Mouse (Mus musculus) neural tube, embryonic 12.5 days (tissue): ENCODE results near the gene Hcls1. TPM values are rescaled to one million over a fixed set of nuclear protein-coding genes. Genes with fewer than 3 reads are reported as not detected.

Experiments
- ATAC-seq: fragments of 200-750 bp; cut with Nextera tagmentation; 2 replicates; pipeline ENCODE4 v1.8.0; 2017; ENCODE audit warnings: low read depth, mild to moderate bottlenecking, moderate TSS enrichment, moderate library complexity; ENCODE audit not compliant: low FRiP score
- H3K27ac ChIP-seq: fragments of 300-500 bp; sonication (generic); 2 replicates; pipeline ENCODE4 v1.5.1; 2016
- H3K27me3 ChIP-seq: fragments of 300-500 bp; sonication (generic); replicated peaks from 2 replicates; pipeline ENCODE4 v1.6.1; 2016; ENCODE audit warnings: mild to moderate bottlenecking
- H3K36me3 ChIP-seq: fragments of 300-500 bp; sonication (generic); 2 replicates; pipeline ENCODE4 v1.6.1; 2016; ENCODE audit warnings: mild to moderate bottlenecking
- H3K4me1 ChIP-seq: fragments of 300-500 bp; sonication (generic); 2 replicates; pipeline ENCODE4 v1.6.1; 2016
- H3K4me2 ChIP-seq: fragments of 300-500 bp; sonication (generic); replicated peaks from 2 replicates; pipeline ENCODE4 v1.6.1; 2016; ENCODE audit warnings: mild to moderate bottlenecking
- H3K4me3 ChIP-seq: fragments of 300-500 bp; sonication (generic); 2 replicates; pipeline ENCODE4 v1.5.1; 2016
- H3K9ac ChIP-seq: fragments of 300-500 bp; sonication (generic); 2 replicates; pipeline ENCODE4 v1.6.1; 2016; ENCODE audit warnings: mild to moderate bottlenecking
- H3K9me3 ChIP-seq: fragments of 300-500 bp; sonication (generic); 2 replicates; pipeline ENCODE4 v1.6.1; 2016; ENCODE audit warnings: mild to moderate bottlenecking
- WGBS: fragments of 180-500 bp; shearing (Covaris S2); methylation state at CpG from one replicate; pipeline ENCODE4 v1.1.7; 2016; 5-methylcytosine and 5-hydroxymethylcytosine counted together
- polyA plus RNA-seq: library from polyadenylated mRNA; unstranded; fragments of >200 nt; fragmentation: Nextera tagmentation; extraction: Ambion mirVana; gene quantifications from 2 replicates; pipeline ENCODE4 v1.2.1, GENCODE M21; 2016

The Hcls1 gene
- polyA plus RNA-seq, 1 experiment from 2014 or later = 3.2 TPM

DNA sequence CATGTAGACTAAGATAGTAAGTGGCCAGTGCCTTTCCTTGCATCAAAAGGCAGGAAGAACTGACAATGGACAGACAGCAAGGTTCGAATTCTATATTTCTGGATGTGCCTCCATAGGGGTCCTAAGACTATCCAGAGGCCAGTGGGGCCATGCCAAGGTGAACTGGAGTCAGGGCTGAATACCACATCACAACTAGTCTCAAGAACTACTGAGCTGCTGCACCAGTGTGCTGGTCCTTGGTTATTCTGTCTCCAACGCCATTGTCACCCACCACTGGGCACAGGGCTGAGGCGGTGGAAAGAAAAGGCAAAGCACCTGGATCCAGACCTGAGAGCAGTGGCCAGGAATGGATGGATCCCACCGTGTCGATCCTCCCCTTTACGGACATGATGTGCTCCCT is 2.2 kb upstream of the Hcls1 start:
- Histone ChIP-seq H3K9me3 (no peaks in the 10 kb centered on the region), H3K27ac (no peak overlapping the region), H3K36me3 (peaks cover 52% of the 10 kb centered on the region), H3K9ac (no peak overlapping the region), H3K4me1 (no peaks in the 10 kb centered on the region), H3K27me3 (no peaks in the 10 kb centered on the region), H3K4me3 (no peak overlapping the region), H3K4me2 (no peak overlapping the region)
- ATAC-seq = no peak
- WGBS = 93% methylated on average over 6 of the region's 6 CpGs

DNA sequence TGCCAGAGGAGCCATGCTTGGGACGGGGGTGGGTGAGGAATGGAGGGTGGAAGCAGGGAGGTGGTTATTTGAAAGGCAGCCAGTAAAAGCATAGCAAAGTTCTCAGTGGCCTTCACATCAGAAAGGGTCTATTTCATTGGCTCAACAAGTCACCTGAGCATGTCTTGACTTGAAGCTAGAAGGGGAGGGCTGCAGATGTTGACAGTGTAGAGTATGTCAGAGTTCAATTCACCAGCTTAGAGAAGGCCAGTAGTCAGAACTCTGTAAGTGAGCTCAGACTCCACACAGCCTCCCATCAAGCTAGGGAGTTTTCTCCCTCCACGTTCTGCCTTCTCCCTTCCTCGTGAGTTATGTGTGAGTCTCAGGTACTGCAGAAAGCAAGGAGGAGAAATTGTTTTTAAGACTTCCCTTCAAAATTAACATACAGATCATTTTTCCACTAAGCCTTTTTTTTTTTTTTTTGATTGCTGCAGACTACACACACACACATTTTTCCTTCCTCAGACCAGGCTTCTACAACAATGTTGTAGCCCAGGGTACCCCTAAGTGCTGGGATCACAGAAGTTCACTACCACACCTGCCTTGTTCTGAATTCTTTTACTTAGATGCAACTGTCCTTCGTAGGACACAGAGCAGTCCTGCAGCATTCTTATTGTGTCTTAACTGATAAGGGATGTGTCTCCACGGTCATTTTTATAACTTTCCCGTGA is 497 bp upstream of the Hcls1 start:
- Histone ChIP-seq H3K4me3 (no peak overlapping the region), H3K36me3 (peaks cover 34% of the 10 kb centered on the region), H3K27ac (no peak overlapping the region), H3K4me2 (no peak overlapping the region), H3K9ac (no peak overlapping the region), H3K27me3 (no peaks in the 10 kb centered on the region), H3K9me3 (no peaks in the 10 kb centered on the region), H3K4me1 (no peaks in the 10 kb centered on the region)
- 76% methylated on average over 6 of the region's 6 CpGs for WGBS
- ATAC-seq = no peak

DNA sequence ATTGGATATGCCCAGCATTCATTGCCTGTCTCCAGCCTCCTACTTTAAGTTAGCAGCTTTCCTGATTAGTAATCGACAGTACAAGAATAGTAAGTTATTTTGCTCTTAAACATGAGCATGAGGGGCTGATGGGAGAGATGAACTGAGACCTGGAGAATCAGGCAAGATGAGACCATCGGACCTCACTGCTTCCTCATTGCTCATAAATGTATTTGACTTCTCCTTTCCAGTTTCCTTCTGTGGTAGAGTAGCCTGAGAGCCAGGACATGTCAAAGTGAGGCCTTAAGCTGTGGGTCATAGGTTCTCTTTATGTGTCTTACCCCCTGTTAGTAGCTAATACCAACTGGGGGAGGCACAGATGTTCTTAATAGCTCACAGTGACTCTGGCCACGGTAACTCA is 1.0 kb downstream of the Hcls1 start:
- Histone ChIP-seq H3K9me3 (no peaks in the 10 kb centered on the region), H3K27me3 (no peaks in the 10 kb centered on the region)

DNA sequence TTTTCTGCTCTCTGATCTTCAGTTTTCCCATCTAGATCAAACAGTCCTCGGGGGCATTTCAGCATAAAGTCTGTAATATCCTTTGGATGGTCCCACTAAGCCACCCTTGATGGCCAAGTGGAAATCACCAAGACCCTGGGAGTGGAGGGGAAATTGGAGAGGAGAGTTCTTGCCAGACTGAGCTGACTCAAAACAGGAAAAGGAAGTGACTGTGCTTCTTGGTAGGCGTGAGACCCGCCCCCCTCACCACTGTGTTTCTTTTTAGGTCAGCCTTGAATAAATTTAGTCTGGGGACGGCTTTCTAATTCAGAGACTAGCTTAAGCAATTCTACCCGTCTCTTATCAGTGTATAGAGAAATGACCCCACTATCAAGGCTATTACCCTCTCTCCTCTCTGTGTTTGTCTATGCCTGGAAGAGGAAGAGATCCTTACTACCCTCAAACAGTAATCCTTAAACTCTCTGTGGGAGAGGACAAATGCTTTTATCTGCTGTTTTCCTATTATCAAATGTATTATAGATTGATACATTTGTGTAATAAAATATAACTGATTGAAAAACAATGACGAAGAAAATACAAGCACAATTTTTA is 6.4 kb downstream of the Hcls1 start:
- Histone ChIP-seq H3K4me3 (no peak overlapping the region), H3K4me2 (no peak overlapping the region), H3K4me1 (no peaks in the 10 kb centered on the region), H3K27ac (no peak overlapping the region), H3K27me3 (no peaks in the 10 kb centered on the region), H3K9me3 (no peaks in the 10 kb centered on the region), H3K9ac (no peak overlapping the region), H3K36me3 (no peaks in the 10 kb centered on the region)
- 81% methylated on average over 6 of the region's 6 CpGs for WGBS
- no peak for ATAC-seq

More for the DNA sequence above, 1.0 kb downstream of the Hcls1 start:
- H3K4me1 ChIP-seq = no peaks in the 10 kb centered on the region
- no peak overlapping the region for H3K27ac ChIP-seq
- H3K4me2 ChIP-seq = no peak overlapping the region
- no peak overlapping the region for H3K9ac ChIP-seq
- H3K36me3 ChIP-seq = peaks cover 23% of the 10 kb centered on the region
- 87% methylated on average over 3 of the region's 3 CpGs for WGBS
- no peak overlapping the region for H3K4me3 ChIP-seq
- no peak for ATAC-seq

DNA sequence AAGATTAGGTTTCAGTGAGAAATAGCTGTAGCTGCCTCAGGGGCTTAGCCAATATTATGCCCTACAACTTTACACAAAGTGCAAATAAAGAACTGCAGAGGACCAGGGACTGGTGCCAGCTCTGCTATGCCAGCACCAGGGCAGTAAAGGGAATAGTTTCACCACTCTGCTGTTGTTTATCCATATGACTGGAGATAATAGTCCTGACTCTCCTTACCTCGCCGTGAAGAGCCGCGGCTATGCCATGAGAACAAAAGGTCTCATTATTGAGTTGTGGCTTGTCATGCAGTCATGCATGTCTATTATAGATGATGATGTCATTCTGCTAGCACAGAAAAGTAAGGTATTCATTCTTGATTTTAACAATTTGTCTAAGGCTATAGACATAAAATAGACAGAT is 7.1 kb downstream of the Hcls1 start:
- WGBS = 76% methylated on average over 4 of the region's 4 CpGs
- no peaks in the 10 kb centered on the region for H3K27me3 ChIP-seq

DNA sequence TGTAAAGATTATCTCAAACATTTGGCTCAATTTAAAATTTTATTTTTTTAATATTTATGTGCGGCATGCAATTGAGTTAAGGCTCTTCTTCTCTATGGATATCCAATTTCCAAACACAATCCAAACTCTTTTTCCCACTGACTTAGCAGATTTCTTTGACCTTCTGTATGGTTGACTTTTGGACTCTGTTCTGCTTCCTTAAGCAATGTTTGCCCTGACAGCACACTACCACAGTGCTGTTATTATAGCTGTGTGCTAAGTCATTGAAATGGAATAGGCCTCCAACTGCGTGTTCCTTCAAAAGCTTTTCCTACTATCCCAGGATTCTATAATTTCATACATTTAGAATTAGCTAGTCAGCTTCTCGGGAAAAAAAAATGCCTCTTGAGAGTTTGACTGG is 8.8 kb downstream of the Hcls1 start:
- Histone ChIP-seq H3K4me2 (no peak overlapping the region), H3K4me3 (no peak overlapping the region), H3K27me3 (no peaks in the 10 kb centered on the region), H3K9ac (no peak overlapping the region), H3K36me3 (no peaks in the 10 kb centered on the region), H3K4me1 (no peaks in the 10 kb centered on the region), H3K27ac (no peak overlapping the region), H3K9me3 (no peaks in the 10 kb centered on the region)
- WGBS = 91% methylated on average over 3 of the region's 3 CpGs
- ATAC-seq = no peak

More for the DNA sequence above, 7.1 kb downstream of the Hcls1 start:
- no peak overlapping the region for H3K27ac ChIP-seq
- H3K36me3 ChIP-seq = no peaks in the 10 kb centered on the region
- H3K4me2 ChIP-seq = no peak overlapping the region
- H3K4me3 ChIP-seq = no peak overlapping the region
- ATAC-seq = no peak
- no peaks in the 10 kb centered on the region for H3K4me1 ChIP-seq
- no peaks in the 10 kb centered on the region for H3K9me3 ChIP-seq
- H3K9ac ChIP-seq = no peak overlapping the region

DNA sequence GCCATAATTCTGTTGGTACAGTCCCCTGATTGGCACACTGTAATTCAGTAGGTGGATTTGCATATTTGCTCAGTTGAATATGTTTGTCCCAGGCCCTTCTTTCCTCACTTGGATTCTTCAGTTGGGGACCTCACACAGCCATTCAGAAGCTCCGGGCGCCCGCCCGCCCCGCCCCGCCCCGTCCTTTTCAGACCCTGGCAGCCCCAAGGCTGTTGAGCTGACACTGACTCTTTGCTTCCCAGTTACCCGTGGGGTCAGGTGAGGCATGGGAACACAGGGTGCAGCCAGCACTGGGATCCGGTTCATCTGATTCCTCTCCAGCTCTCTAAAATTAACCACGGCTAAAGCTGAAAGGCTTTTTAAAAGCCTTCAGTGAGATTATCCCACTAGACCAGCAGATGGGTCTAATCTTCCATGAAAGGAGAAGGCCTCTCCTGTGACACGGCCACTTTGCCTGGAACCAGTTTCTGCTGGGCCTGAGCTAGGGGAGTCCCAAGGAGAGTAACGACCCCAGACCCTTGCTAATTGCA is 10.2 kb downstream of the Hcls1 start:
- Histone ChIP-seq H3K9me3 (no peaks in the 10 kb centered on the region), H3K4me2 (no peak overlapping the region), H3K27ac (no peak overlapping the region), H3K9ac (no peak overlapping the region), H3K27me3 (no peaks in the 10 kb centered on the region), H3K4me3 (no peak overlapping the region), H3K36me3 (no peaks in the 10 kb centered on the region), H3K4me1 (no peaks in the 10 kb centered on the region)
- 44% methylated on average over 12 of the region's 12 CpGs for WGBS
- ATAC-seq = no peak

DNA sequence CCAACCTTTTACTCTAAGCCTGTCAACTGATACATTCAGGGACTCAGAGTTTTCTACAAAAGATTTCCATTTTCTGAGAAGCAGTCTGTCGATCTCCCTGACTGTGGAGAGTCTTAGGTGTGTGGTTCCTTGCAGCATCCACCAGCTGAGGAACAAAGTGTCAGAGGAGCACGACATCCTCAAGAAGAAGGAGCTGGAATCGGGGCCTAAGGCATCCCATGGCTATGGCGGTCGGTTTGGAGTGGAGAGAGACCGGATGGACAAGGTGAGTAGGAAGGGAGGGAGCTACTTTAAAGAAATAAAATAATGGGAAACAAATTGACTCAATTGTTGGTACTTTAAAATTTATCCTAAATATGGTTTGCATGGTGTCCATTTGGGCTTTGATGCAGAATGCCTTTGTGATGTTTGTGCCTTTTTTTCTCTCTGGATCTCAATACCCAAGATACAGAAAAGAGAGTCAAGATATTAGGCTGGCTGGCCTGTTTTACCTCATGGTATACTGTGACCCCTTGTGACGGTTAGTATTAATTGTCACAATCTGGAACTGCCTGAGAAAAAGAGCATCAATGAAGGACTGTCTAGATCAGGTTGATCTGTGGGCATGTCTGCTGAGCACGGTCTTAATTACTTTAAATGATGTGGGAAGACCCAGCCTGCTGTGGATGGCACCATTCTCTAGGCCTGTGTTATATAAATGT is 11.8 kb downstream of the Hcls1 start:
- no peaks in the 10 kb centered on the region for H3K9me3 ChIP-seq
- H3K4me3 ChIP-seq = no peak overlapping the region
- no peak overlapping the region for H3K9ac ChIP-seq
- no peaks in the 10 kb centered on the region for H3K36me3 ChIP-seq
- H3K4me2 ChIP-seq = no peak overlapping the region
- no peaks in the 10 kb centered on the region for H3K27me3 ChIP-seq
- H3K4me1 ChIP-seq = no peaks in the 10 kb centered on the region
- ATAC-seq = no peak
- WGBS = 86% methylated on average over 8 of the region's 8 CpGs
- H3K27ac ChIP-seq = no peak overlapping the region

DNA sequence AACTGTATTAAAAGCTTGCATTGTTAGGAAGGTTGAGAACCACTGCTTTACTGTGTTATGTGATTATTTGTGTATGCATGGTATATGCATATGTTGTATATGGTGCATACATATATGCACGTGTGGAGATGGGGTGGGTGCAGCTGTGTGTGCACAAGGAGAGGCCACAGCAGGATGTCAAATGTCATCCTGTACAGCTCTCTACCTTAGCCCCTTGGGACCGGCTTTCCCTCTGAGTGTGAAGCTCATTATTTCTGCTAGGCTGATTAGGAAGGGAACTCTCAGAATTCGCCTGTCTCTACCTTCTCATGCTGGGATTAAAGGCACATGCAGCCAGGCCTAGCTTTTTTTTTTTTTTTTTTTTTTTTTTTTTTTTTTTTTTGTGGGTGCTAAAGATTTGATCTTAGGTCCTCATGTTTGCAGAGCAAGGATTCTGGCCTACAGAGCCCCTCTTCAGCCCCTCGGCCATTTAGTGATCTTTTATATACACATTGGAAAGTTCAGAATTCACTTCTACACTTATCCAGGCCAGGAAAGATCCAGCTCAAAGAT is 12.9 kb downstream of the Hcls1 start:
- WGBS = 71% methylated on average over 4 of the region's 4 CpGs
- H3K27me3 ChIP-seq = no peaks in the 10 kb centered on the region
- no peaks in the 10 kb centered on the region for H3K9me3 ChIP-seq
- no peak overlapping the region for H3K9ac ChIP-seq
- no peaks in the 10 kb centered on the region for H3K4me1 ChIP-seq
- H3K27ac ChIP-seq = no peak overlapping the region
- no peaks in the 10 kb centered on the region for H3K36me3 ChIP-seq
- H3K4me2 ChIP-seq = no peak overlapping the region
- no peak overlapping the region for H3K4me3 ChIP-seq
- ATAC-seq = no peak

DNA sequence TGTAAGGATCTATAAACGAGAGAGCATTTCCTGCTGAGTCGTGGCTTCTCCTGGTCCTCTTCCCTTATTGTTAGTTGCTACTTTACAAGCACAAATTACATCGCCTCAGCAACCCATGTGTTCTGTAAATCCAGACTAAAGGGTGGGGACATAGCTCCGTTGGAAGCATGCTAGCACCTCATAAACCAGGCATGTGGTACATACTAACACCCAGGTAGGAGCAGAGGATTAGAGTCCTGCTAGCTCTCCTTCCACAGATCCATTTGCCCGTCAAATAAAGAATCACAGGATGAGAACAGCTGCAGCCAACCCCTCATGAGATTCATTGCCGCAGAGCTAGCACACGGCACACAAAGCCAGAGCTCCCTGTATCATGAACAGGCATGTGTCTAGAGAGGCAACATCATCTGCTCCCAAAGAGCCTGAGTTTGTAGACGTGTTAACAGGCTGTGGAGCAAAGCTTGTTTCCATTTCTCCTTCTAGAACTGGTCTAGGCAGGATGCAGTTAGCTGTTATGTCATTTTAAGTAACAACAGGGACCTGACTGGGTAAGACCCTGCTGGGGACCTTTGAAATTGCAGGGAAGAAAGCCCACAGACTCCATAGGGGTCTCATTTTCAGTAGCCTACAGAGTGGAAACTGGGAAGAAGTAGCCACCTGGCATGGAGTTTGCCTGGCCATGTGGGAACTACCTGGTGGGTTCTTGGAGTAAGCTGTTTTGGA is 15.0 kb downstream of the Hcls1 start:
- 53% methylated on average over 8 of the region's 8 CpGs for WGBS
- Histone ChIP-seq H3K9ac (no peak overlapping the region), H3K27ac (no peak overlapping the region), H3K4me2 (no peak overlapping the region), H3K4me3 (no peak overlapping the region), H3K9me3 (no peaks in the 10 kb centered on the region), H3K4me1 (no peaks in the 10 kb centered on the region), H3K27me3 (no peaks in the 10 kb centered on the region), H3K36me3 (no peaks in the 10 kb centered on the region)
- no peak for ATAC-seq

DNA sequence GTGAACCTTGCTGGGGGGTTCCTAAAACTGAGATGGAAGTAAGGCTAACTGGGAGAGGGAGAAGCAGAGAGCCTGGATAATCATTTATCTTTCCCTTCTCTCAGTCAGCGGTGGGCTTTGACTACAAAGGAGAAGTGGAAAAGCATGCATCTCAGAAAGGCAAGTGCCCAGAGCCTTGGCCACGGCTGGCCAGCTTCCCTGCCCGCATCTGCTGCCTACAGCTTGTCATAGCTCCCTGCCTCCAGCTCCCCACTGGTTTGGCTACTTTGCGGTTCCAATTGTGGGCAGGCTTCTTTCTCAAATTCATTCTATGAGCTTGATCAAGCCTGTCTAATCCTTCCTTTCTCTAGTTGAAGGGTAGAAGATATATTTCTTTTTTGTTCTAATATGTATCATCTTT is 16.2 kb downstream of the Hcls1 start:
- H3K4me1 ChIP-seq = no peaks in the 10 kb centered on the region
- H3K4me2 ChIP-seq = no peak overlapping the region
- ATAC-seq = no peak
- H3K9ac ChIP-seq = no peak overlapping the region
- H3K27me3 ChIP-seq = no peaks in the 10 kb centered on the region
- H3K4me3 ChIP-seq = no peak overlapping the region
- H3K36me3 ChIP-seq = no peaks in the 10 kb centered on the region
- no peaks in the 10 kb centered on the region for H3K9me3 ChIP-seq
- no peak overlapping the region for H3K27ac ChIP-seq
- 43% methylated on average over 4 of the region's 4 CpGs for WGBS

DNA sequence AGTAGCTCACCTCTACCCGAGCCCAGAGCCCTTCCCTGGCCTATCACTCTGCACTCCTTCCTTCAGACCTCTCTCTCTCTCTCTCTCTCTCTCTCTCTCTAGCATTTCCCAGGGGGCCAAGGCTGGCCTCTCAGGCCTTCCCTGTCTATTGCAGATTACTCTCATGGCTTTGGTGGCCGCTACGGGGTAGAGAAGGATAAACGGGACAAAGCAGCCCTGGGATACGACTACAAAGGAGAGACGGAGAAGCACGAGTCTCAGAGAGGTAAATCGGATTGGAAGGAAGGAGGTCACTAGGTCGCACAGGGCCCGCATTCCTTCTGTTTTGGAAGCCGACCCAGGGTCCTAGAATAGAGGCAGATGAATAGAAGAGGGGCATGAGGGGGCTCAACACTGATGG is 20.3 kb downstream of the Hcls1 start:
- H3K27me3 ChIP-seq = no peaks in the 10 kb centered on the region
- no peaks in the 10 kb centered on the region for H3K36me3 ChIP-seq
- no peaks in the 10 kb centered on the region for H3K4me1 ChIP-seq
- WGBS = 75% methylated on average over 11 of the region's 11 CpGs
- H3K4me3 ChIP-seq = no peak overlapping the region
- no peaks in the 10 kb centered on the region for H3K9me3 ChIP-seq
- no peak for ATAC-seq
- H3K9ac ChIP-seq = no peak overlapping the region
- H3K4me2 ChIP-seq = no peak overlapping the region
- H3K27ac ChIP-seq = no peak overlapping the region
